Mouse (Mus musculus) liver, embryonic 16.5 days (tissue): ENCODE measurements around the gene Gm45521. TPM values are rescaled to one million over a fixed set of nuclear protein-coding genes. Genes with fewer than 3 reads are reported as not detected.
A peak's percentile ranks its signal among the peaks of the same experiment; 100 is the strongest.

Experiments used
- ATAC-seq: fragments of 200-750 bp; cut with Nextera tagmentation; 2 replicates; pipeline ENCODE4 v1.8.0; 2017; ENCODE audit warnings: low read depth, mild to moderate bottlenecking, moderate number of reproducible peaks, moderate library complexity
- H3K27ac ChIP-seq: fragments of 300-500 bp; sonication (generic); 2 replicates; pipeline ENCODE4 v1.5.1; 2014; ENCODE audit warnings: mild to moderate bottlenecking, low read length
- H3K27me3 ChIP-seq: fragments of 300-500 bp; sonication (generic); 2 replicates; pipeline ENCODE4 v1.6.1; 2014; ENCODE audit warnings: low read depth, low read length, mixed read lengths; ENCODE audit not compliant: control insufficient read depth, insufficient read depth
- H3K36me3 ChIP-seq: fragments of 300-500 bp; sonication (generic); 2 replicates; pipeline ENCODE4 v1.6.1; 2014; ENCODE audit warnings: mild to moderate bottlenecking; ENCODE audit not compliant: control insufficient read depth, insufficient read depth
- H3K4me1 ChIP-seq: fragments of 300-500 bp; sonication (generic); 2 replicates; pipeline ENCODE4 v1.6.1; 2014; ENCODE audit warnings: low read depth, low read length, mixed read lengths; ENCODE audit not compliant: control insufficient read depth
- H3K4me2 ChIP-seq: fragments of 300-500 bp; sonication (generic); 2 replicates; pipeline ENCODE4 v1.6.1; 2014; ENCODE audit warnings: low read depth, low read length, mixed read lengths
- H3K4me3 ChIP-seq: fragments of 300-500 bp; sonication (generic); 2 replicates; pipeline ENCODE4 v1.5.1; 2014; ENCODE audit warnings: low read depth, mild to moderate bottlenecking, low read length
- H3K9ac ChIP-seq: fragments of 300-500 bp; sonication (generic); 2 replicates; pipeline ENCODE4 v1.6.1; 2014; ENCODE audit warnings: low read depth, low read length
- H3K9me3 ChIP-seq: fragments of 300-500 bp; sonication (generic); replicated peaks from 2 replicates; pipeline ENCODE4 v1.6.1; 2016; ENCODE audit warnings: low read length; ENCODE audit not compliant: control insufficient read depth
- WGBS: fragments of 180-500 bp; shearing (Covaris S2); extraction: QIAGEN DNeasy Blood & Tissue Kit; methylation state at CpG from one replicate; pipeline ENCODE4 v1.1.7; 2014; ENCODE audit not compliant: insufficient replicate concordance; 5-methylcytosine and 5-hydroxymethylcytosine counted together
- polyA plus RNA-seq: library from polyadenylated mRNA; unstranded; fragments of >200 nt; fragmentation: Nextera tagmentation; extraction: Ambion mirVana; gene quantifications from 2 replicates; pipeline ENCODE4 v1.2.1, GENCODE M21; 2015

The Gm45521 gene
- polyA plus RNA-seq, 1 experiment from 2014 or later: not detected

DNA sequence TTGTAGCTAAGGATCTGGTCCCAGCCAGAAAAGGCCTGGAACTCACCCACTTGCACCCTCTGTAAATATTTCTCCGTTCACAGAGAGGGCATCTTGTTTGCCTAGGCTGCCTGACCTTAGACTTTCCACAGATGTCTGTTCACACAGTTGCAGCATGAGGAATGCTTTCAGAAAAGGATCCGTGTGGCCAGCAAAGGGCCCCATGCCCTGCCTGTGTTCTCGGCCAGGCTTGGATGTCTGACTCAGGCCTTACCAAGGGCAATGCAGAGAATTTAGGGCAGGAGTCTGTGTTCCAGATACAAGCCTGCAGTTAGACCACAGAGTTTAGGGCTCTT is 13.3 kb upstream of the Gm45521 start:
- H3K4me2 ChIP-seq: no peak overlapping the region
- no peak overlapping the region for H3K27ac ChIP-seq
- ATAC-seq: no peak
- 66% methylated on average over 3 of the region's 3 CpGs for WGBS
- no peaks in the 10 kb centered on the region for H3K27me3 ChIP-seq
- H3K9me3 ChIP-seq: no peaks in the 10 kb centered on the region
- H3K4me1 ChIP-seq: no peaks in the 10 kb centered on the region; the same call in none of the 2 replicates
- H3K4me3 ChIP-seq: no peak overlapping the region
- no peak overlapping the region for H3K9ac ChIP-seq
- no peaks in the 10 kb centered on the region; the same call in 1 of the 2 replicates for H3K36me3 ChIP-seq

DNA sequence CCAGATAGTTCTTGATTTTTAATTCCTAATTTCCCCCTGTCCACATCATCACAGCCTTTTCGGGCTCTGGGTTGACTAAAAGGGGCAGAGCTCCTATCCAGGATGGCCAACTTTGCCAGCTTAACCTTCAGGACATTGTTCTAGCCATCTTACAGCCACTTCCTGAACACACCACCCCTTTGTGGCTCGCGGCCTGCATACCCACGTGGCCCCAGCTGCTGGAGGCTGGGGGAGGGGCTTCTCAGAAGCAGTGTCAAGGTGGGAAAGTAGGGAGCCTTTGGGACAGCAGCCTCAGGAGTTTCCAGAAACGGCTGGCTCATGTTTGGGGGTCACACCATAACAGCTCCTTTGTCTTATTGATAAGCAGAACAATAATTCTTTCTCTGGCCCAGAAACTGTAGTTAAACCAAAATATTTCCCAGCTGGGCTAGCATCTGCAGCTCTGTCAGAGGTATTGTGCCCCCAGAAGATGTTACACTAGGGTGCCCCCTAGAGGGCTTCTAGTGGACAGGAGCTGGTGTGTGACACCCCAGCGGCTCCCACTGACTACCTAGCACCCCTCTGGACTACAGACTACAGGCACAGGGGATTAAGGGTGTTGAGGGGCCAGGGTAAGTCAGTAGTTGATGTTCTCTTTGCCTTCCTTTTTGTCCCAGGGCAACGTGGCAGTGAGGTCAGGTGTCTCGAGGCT is 12.6 kb upstream of the Gm45521 start:
- Histone ChIP-seq H3K4me2 (no peak overlapping the region), H3K27ac (no peak overlapping the region), H3K36me3 (no peaks in the 10 kb centered on the region; the same call in 1 of the 2 replicates), H3K4me3 (no peak overlapping the region), H3K9me3 (no peaks in the 10 kb centered on the region), H3K9ac (no peak overlapping the region), H3K4me1 (no peaks in the 10 kb centered on the region; the same call in none of the 2 replicates), H3K27me3 (no peaks in the 10 kb centered on the region)
- 30% methylated on average over 8 of the region's 8 CpGs for WGBS
- ATAC-seq: no peak

DNA sequence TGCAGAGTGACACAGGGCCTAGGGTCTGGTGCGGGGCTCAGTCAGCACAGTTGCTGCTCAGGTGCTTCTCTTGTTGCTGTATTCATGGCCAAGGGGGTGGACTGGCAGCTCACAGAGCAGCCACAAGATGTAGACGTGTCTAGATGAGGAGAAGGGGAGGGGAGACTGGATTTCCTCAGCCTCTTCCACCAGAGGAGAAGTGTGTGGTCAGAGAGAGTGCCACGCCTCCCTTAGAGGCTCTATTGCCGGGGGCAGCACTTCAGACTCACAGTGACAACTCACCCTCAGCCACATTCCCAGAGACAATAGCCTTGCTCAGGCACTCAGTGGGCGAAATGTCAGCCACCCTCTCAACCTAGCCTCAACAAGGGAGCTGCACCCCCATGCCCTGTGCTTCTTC is 11.8 kb upstream of the Gm45521 start:
- H3K27me3 ChIP-seq: no peaks in the 10 kb centered on the region
- WGBS: 50% methylated on average over 5 of the region's 5 CpGs
- H3K4me2 ChIP-seq: no peak overlapping the region
- no peak overlapping the region for H3K27ac ChIP-seq
- H3K4me1 ChIP-seq: no peaks in the 10 kb centered on the region; the same call in none of the 2 replicates
- H3K4me3 ChIP-seq: no peak overlapping the region
- no peaks in the 10 kb centered on the region for H3K9me3 ChIP-seq
- no peak for ATAC-seq
- no peak overlapping the region for H3K9ac ChIP-seq
- H3K36me3 ChIP-seq: no peaks in the 10 kb centered on the region; the same call in 1 of the 2 replicates

DNA sequence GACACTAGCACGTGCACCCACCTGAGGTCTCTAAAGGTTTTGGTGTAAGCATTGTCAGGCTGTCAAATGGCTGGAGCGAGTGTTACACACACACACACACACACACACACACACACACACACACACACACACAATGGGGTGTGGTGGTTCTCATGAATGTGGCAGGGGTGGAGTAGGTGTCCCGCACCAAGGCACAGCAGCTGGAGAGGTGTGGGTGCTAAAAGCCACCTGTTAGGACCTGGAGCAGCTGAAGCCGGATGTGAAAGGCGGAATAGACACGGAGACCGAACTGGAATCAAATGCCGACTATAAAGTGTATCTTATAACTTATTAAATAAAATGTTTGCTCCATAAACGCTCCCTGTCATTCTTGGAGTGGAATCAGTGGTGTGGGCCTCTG is 5.9 kb upstream of the Gm45521 start:
- no peaks in the 10 kb centered on the region; the same call in 1 of the 2 replicates for H3K36me3 ChIP-seq
- H3K9ac ChIP-seq: no peak overlapping the region
- H3K27ac ChIP-seq: no peak overlapping the region
- H3K27me3 ChIP-seq: no peaks in the 10 kb centered on the region
- no peaks in the 10 kb centered on the region for H3K9me3 ChIP-seq
- 79% methylated on average over 9 of the region's 9 CpGs for WGBS
- ATAC-seq: no peak
- H3K4me1 ChIP-seq: peaks cover 4% of the 10 kb centered on the region; the same call in 1 of the 2 replicates
- no peak overlapping the region for H3K4me2 ChIP-seq
- H3K4me3 ChIP-seq: no peak overlapping the region

DNA sequence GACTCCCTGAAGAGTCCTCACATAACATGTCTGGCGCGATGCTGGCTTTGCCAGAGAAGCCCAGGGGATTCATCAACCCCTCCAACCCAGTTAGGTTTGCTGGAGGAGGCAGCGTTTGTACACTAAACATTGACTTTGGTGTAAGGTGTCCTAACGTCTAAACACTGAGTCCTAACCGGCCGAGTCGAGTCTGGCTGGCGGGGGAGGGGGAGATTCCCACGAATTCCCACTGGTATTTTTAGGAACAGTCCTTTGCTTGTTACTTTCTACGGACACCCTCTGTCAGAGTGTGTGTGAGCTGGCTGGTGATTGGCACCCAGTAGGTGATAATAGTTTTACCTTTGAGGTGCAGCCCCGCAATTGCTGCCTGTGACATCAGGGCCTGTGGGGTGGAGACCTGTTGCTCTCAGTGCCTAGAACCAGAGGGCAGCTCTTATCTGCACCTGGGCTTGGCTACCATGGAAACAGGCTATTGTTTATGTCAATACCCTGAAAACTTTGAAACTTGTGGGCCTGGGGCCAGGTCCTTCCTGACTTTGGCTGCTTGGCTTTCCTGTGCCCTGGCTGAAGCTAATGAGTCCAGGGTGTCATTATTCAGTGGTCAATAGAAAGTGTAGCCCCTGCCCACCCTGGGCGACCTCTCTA is 4.4 kb upstream of the Gm45521 start:
- no peaks in the 10 kb centered on the region for H3K9me3 ChIP-seq
- H3K4me2 ChIP-seq: peak overlapping the region; percentile 25
- H3K36me3 ChIP-seq: no peaks in the 10 kb centered on the region; the same call in 1 of the 2 replicates
- 34% methylated on average over 12 of the region's 12 CpGs for WGBS
- H3K4me3 ChIP-seq: no peak overlapping the region
- H3K27me3 ChIP-seq: no peaks in the 10 kb centered on the region
- H3K27ac ChIP-seq: peak overlapping the region; percentile 77
- peak; percentile 90 for ATAC-seq
- H3K4me1 ChIP-seq: peaks cover 4% of the 10 kb centered on the region; the same call in 1 of the 2 replicates
- H3K9ac ChIP-seq: no peak overlapping the region

DNA sequence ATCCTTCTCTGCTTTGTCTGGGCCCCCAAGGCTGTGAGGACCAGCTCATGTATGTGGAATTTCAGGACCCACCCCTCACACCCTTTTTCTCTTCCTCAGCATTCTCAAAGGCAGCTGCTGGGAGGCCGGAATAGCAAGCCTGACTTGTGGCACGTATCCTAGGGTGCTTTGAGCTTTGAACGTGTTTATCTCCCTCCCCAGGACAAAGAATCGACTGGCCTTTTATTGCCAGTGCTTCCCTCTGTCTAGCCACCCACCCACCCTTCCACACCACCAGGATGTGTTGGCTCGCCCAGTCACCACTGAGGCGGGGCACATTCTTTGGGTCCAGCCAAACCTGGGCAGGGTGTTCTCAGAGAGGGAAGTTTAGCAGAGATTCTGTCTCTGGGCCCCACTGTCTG is 3.0 kb upstream of the Gm45521 start:
- H3K4me2 ChIP-seq: no peak overlapping the region
- H3K27ac ChIP-seq: no peak overlapping the region

DNA sequence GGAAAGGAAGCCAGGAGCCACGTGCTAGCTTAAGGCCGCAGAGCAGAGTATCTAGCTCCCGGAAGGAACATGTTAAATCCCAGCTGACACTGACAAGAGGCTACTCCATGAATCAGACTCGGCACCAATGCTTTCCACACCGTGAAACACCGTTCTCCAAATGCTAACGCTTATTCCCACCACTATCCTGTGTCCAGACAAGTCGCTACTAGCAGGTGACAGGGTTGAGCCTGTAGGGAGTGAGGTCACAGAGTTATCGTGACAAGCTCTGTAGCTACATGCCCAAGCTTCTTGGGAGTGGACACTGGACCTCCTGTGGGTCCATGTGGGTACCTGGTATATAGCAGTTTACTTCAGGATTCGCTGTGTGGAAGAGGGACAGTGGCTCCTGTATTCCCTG is 661 bp upstream of the Gm45521 start:
- Histone ChIP-seq H3K9me3 (no peaks in the 10 kb centered on the region), H3K4me2 (no peak overlapping the region), H3K36me3 (no peaks in the 10 kb centered on the region), H3K27me3 (no peaks in the 10 kb centered on the region), H3K4me3 (no peak overlapping the region), H3K4me1 (peaks cover 4% of the 10 kb centered on the region; the same call in 1 of the 2 replicates), H3K9ac (no peak overlapping the region), H3K27ac (no peak overlapping the region)
- WGBS: 70% methylated on average over 10 of the region's 10 CpGs
- ATAC-seq: no peak

More for the DNA sequence above, 3.0 kb upstream of the Gm45521 start:
- Histone ChIP-seq H3K36me3 (no peaks in the 10 kb centered on the region), H3K27me3 (no peaks in the 10 kb centered on the region), H3K9ac (no peak overlapping the region), H3K9me3 (no peaks in the 10 kb centered on the region), H3K4me1 (peaks cover 4% of the 10 kb centered on the region; the same call in 1 of the 2 replicates), H3K4me3 (no peak overlapping the region)
- WGBS: 54% methylated on average over 6 of the region's 6 CpGs
- ATAC-seq: no peak

DNA sequence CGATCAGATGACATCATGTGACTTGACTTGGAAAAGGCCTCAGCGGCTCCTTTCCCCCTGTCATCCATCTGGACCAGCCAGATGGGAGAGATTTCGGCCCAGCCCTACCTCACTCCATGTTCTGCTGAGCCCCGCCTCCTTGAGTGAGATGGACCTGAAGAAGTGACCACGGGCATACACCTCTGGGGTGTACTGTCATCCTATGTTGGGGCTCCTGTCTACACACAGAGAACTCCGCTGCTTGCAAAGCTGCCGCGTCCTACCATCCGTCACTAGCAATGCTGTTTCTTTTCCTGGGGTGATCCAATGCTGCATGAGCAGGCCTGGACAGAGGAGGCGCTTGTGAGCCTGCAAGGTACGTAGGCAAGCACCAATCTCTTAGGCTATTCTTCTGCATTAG is 3.5 kb downstream of the Gm45521 start:
- Histone ChIP-seq H3K36me3 (no peaks in the 10 kb centered on the region), H3K9ac (no peak overlapping the region), H3K27ac (no peak overlapping the region), H3K9me3 (no peaks in the 10 kb centered on the region), H3K27me3 (no peaks in the 10 kb centered on the region), H3K4me3 (no peak overlapping the region), H3K4me1 (no peaks in the 10 kb centered on the region), H3K4me2 (no peak overlapping the region)
- WGBS: 55% methylated on average over 11 of the region's 11 CpGs
- ATAC-seq: no peak

DNA sequence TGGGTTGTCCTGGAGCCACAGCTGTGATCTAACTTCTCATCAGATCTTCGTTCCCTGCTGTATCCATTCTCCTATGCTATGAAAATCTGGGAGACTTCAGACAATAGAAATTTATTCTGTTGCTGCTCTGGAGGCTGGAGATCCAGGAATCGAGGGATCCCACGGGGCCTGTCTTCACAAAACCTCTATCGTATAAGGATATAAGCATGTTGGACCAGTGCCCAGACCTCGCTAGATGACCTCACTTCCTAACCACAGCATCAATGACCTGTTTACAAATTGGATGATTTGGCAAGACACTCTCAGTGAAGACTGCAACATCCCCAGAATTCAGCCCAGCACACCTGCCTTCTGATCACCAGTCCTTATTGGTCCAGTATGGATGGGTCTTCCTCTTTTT is 4.6 kb downstream of the Gm45521 start:
- 55% methylated on average over 5 of the region's 5 CpGs for WGBS
- H3K4me3 ChIP-seq: no peak overlapping the region
- H3K4me1 ChIP-seq: no peaks in the 10 kb centered on the region
- ATAC-seq: no peak
- H3K9ac ChIP-seq: no peak overlapping the region
- no peaks in the 10 kb centered on the region for H3K36me3 ChIP-seq
- no peaks in the 10 kb centered on the region for H3K9me3 ChIP-seq
- H3K27me3 ChIP-seq: no peaks in the 10 kb centered on the region
- H3K27ac ChIP-seq: no peak overlapping the region
- no peak overlapping the region for H3K4me2 ChIP-seq
